Mouse (Mus musculus) adipose tissue, adult 10 weeks (tissue): ENCODE data around the gene Ccdc110. TPM values are rescaled to one million over a fixed set of nuclear protein-coding genes. Genes with fewer than 3 reads are reported as not detected.

Experiments
- polyA plus RNA-seq: library from polyadenylated mRNA; stranded (reverse); fragments of 350-450 nt; fragmentation: Illumina TruSeq; extraction: RNeasy Lipid Tissue Mini Kit (QIAGEN cat#74804); gene quantifications from one replicate; pipeline ENCODE4 v1.2.3, GENCODE M21; 2014; ENCODE audit warnings: low read depth, low replicate concordance

Gene Ccdc110
- 1.7 TPM for polyA plus RNA-seq

GRCm38 (mm10) chr8:45934582-45935014 is at the start of gene Ccdc110:
Gene Ccdc110, plus strand, starts transcription at chr8:45934619.

GRCm38 (mm10) chr8:45885202-45885685 is 49.2 kb upstream of the Ccdc110 start, which contains the start of gene Pdlim3:
Gene Pdlim3, plus strand, starts transcription at chr8:45885461.

GRCm38 (mm10) chr8:45975126-45975836 is 40.9 kb downstream of the Ccdc110 start, which contains the start of the genes 1700029J07Rik and Ufsp2:
Gene 1700029J07Rik, minus strand, starts transcription at chr8:45975252.
Gene Ufsp2, plus strand, starts transcription at chr8:45975528.

Other genes with a start within 250 kb of the Ccdc110 start
- gene Pdlim3, start 49.2 kb upstream of the Ccdc110 start, polyA plus RNA-seq = 18.6 TPM
- 14.0 TPM for gene 1700029J07Rik, start 40.6 kb downstream of the Ccdc110 start, polyA plus RNA-seq
- gene Ufsp2, start 40.9 kb downstream of the Ccdc110 start, polyA plus RNA-seq = 49.2 TPM
- gene Lrp2bp, start 64.7 kb downstream of the Ccdc110 start, polyA plus RNA-seq = 1.4 TPM
- gene Ankrd37, start 71.1 kb downstream of the Ccdc110 start, polyA plus RNA-seq = 7.4 TPM
- gene Cfap97, start 217.2 kb downstream of the Ccdc110 start, polyA plus RNA-seq = 16.5 TPM
- 13.6 TPM for gene Snx25, start 217.5 kb downstream of the Ccdc110 start, polyA plus RNA-seq